Mouse (Mus musculus): ENCODE data around the gene Bcap31. TPM values are rescaled to one million over a fixed set of nuclear protein-coding genes. Genes with fewer than 3 reads are reported as not detected.

Bcap31 gene
- polyA plus RNA-seq, 1 experiment, result 255 TPM

DNA sequence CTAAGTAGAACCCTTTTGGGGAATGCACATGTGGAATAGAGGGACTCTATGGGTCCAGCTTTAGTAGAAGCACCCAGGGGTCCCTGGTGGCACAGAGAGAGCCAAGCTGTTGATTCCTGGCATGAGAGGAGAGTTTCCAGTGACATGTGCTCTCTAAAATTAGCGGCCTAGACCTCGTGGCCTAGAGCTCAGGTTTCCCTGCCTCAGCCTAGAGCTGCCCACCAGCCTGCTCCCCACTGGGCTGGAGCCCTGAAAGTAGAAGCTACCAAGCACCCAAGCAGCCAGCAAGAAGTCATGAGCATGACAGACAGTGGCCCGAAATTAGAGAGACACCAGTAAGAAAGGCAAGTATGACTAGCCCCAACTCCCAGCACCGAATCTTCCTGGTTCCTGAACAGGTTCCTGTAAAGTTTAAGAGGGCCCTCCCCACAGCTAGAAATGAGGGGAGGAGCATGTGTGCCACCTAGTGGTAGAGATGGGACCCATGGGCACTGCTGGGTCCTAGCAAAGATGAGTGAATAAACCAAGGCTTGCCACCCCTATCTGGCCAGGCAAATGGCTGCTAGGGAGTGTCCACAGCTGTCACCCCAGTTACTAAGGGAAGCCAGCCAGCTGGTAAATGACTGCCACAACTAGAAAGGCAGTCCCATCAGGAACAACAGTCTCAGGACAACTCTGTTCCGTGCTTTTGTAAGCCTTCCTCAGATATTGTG, 24.9 kb downstream of the Bcap31 start:
- Histone ChIP-seq H3K4me1 (ENCODE audit: control insufficient read depth, insufficient read depth, low read length) (no peaks in the 10 kb centered on the region), H3K27ac (ENCODE audit: insufficient read depth, low read depth, low read length) (no peak overlapping the region), H3K4me3 (ENCODE audit: insufficient read depth, low read depth, low read length) (no peak overlapping the region)
- 66% methylated on average over 5 of the region's 5 CpGs for WGBS
- TF ChIP-seq CTCF (IDR thresholded peaks at IDR 0.05; ENCODE audit: insufficient read depth, low read depth, low read length) (no peak), POLR2A (IDR thresholded peaks at IDR 0.05; ENCODE audit: insufficient read depth, low read depth, low read length) (no peak)

GRCm38 (mm10) chrX:73685629-73686028, 30.3 kb downstream of the Bcap31 start:
- TF ChIP-seq POLR2A (IDR thresholded peaks at IDR 0.05; ENCODE audit: insufficient read depth, low read depth, low read length) (no peak), CTCF (IDR thresholded peaks at IDR 0.05; ENCODE audit: insufficient read depth, low read depth, low read length) (no peak)
- no peak overlapping the region for H3K4me3 ChIP-seq (ENCODE audit: insufficient read depth, low read depth, low read length)
- 72% methylated on average over 3 of the region's 3 CpGs for WGBS
- no peaks in the 10 kb centered on the region for H3K4me1 ChIP-seq (ENCODE audit: control insufficient read depth, insufficient read depth, low read length)
- H3K27ac ChIP-seq (ENCODE audit: insufficient read depth, low read depth, low read length), result no peak overlapping the region

GRCm38 (mm10) chrX:73684978-73685377, 31.0 kb downstream of the Bcap31 start:
- Histone ChIP-seq H3K27ac (ENCODE audit: insufficient read depth, low read depth, low read length) (no peak overlapping the region), H3K4me1 (ENCODE audit: control insufficient read depth, insufficient read depth, low read length) (no peaks in the 10 kb centered on the region), H3K4me3 (ENCODE audit: insufficient read depth, low read depth, low read length) (no peak overlapping the region)
- TF ChIP-seq CTCF (IDR thresholded peaks at IDR 0.05; ENCODE audit: insufficient read depth, low read depth, low read length), result no peak
- no peak for TF ChIP-seq POLR2A (IDR thresholded peaks at IDR 0.05; ENCODE audit: insufficient read depth, low read depth, low read length)

GRCm38 (mm10) chrX:73684156-73684555, 31.8 kb downstream of the Bcap31 start:
- Histone ChIP-seq H3K4me3 (ENCODE audit: insufficient read depth, low read depth, low read length) (no peak overlapping the region), H3K27ac (ENCODE audit: insufficient read depth, low read depth, low read length) (no peak overlapping the region), H3K4me1 (ENCODE audit: control insufficient read depth, insufficient read depth, low read length) (peaks cover under 1% of the 10 kb centered on the region; the same call in 1 of the 2 replicates)
- no peak for TF ChIP-seq POLR2A (IDR thresholded peaks at IDR 0.05; ENCODE audit: insufficient read depth, low read depth, low read length)
- TF ChIP-seq CTCF (IDR thresholded peaks at IDR 0.05; ENCODE audit: insufficient read depth, low read depth, low read length), result no peak
- WGBS, result 84% methylated on average over 2 of the region's 2 CpGs

DNA sequence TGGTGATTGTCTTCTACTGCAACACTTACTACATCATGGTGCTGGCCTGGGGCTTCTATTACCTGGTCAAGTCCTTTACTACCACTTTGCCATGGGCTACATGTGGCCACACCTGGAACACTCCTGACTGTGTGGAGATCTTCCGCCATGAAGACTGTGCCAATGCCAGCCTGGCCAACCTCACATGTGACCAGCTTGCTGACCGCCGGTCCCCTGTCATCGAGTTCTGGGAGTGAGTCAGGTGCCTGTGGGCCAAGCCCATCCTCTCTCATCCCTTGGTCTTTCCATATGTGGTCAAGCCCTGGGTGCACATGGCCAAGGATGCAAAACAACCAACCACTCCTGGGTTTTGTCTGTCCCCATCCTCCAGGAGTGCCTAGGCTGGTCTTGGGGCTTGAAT, 39.3 kb downstream of the Bcap31 start:
- Histone ChIP-seq H3K4me3 (ENCODE audit: insufficient read depth, low read depth, low read length) (no peak overlapping the region), H3K27ac (ENCODE audit: insufficient read depth, low read depth, low read length) (no peak overlapping the region), H3K4me1 (ENCODE audit: control insufficient read depth, insufficient read depth, low read length) (peaks cover 20% of the 10 kb centered on the region)
- whole genome bisulfite sequencing, result 90% methylated on average over 4 of the region's 4 CpGs
- TF ChIP-seq POLR2A (IDR thresholded peaks at IDR 0.05; ENCODE audit: insufficient read depth, low read depth, low read length) (no peak), CTCF (IDR thresholded peaks at IDR 0.05; ENCODE audit: insufficient read depth, low read depth, low read length) (no peak)

- H3K4me1 ChIP-seq (ENCODE audit: control insufficient read depth, insufficient read depth, low read length), result peaks cover 20% of the 10 kb centered on the region
- peak overlapping the region; percentile 79 for H3K4me3 ChIP-seq (ENCODE audit: insufficient read depth, low read depth, low read length)
- peak overlapping the region; percentile 47; the same call in 1 of the 2 replicates for H3K27ac ChIP-seq (ENCODE audit: insufficient read depth, low read depth, low read length)
- 33% methylated on average over 2 of the region's 2 CpGs for WGBS
- TF ChIP-seq POLR2A (IDR thresholded peaks at IDR 0.05; ENCODE audit: insufficient read depth, low read depth, low read length) (no peak), CTCF (IDR thresholded peaks at IDR 0.05; ENCODE audit: insufficient read depth, low read depth, low read length) (no peak)
Measured at GRCm38 (mm10) chrX:73675231-73675630, 40.7 kb downstream of the Bcap31 start.

GRCm38 (mm10) chrX:73673968-73674661, 41.9 kb downstream of the Bcap31 start:
- TF ChIP-seq POLR2A (IDR thresholded peaks at IDR 0.05; ENCODE audit: insufficient read depth, low read depth, low read length) (no peak), CTCF (IDR thresholded peaks at IDR 0.05; ENCODE audit: insufficient read depth, low read depth, low read length) (no peak)
- H3K27ac ChIP-seq (ENCODE audit: insufficient read depth, low read depth, low read length), result peak overlapping the region; percentile 47
- H3K4me3 ChIP-seq (ENCODE audit: insufficient read depth, low read depth, low read length), result peak overlapping the region; percentile 79
- 18% methylated on average over 20 of the region's 20 CpGs for WGBS
- peaks cover 19% of the 10 kb centered on the region for H3K4me1 ChIP-seq (ENCODE audit: control insufficient read depth, insufficient read depth, low read length)

DNA sequence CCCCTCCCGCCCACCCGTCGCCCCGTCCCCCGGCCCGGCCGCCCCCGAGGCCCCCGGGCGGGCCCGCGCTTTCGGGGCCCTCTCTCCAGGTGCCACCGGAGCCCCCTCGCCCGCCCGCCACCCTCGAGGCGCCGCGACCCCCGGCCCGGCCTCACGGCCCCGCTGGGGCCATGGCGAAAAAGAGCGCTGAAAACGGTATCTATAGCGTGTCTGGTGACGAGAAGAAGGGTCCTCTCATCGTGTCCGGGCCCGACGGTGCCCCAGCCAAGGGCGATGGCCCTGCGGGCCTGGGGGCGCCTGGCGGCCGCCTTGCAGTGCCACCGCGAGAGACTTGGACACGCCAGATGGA, 42.4 kb downstream of the Bcap31 start:
- Histone ChIP-seq H3K4me3 (ENCODE audit: insufficient read depth, low read depth, low read length) (peak overlapping the region; percentile 79), H3K4me1 (ENCODE audit: control insufficient read depth, insufficient read depth, low read length) (peaks cover 15% of the 10 kb centered on the region), H3K27ac (ENCODE audit: insufficient read depth, low read depth, low read length) (peak overlapping the region; percentile 47; the same call in 1 of the 2 replicates)
- no peak for TF ChIP-seq POLR2A (IDR thresholded peaks at IDR 0.05; ENCODE audit: insufficient read depth, low read depth, low read length)
- no peak for TF ChIP-seq CTCF (IDR thresholded peaks at IDR 0.05; ENCODE audit: insufficient read depth, low read depth, low read length)
- WGBS, result 28% methylated on average over 42 of the region's 42 CpGs

DNA sequence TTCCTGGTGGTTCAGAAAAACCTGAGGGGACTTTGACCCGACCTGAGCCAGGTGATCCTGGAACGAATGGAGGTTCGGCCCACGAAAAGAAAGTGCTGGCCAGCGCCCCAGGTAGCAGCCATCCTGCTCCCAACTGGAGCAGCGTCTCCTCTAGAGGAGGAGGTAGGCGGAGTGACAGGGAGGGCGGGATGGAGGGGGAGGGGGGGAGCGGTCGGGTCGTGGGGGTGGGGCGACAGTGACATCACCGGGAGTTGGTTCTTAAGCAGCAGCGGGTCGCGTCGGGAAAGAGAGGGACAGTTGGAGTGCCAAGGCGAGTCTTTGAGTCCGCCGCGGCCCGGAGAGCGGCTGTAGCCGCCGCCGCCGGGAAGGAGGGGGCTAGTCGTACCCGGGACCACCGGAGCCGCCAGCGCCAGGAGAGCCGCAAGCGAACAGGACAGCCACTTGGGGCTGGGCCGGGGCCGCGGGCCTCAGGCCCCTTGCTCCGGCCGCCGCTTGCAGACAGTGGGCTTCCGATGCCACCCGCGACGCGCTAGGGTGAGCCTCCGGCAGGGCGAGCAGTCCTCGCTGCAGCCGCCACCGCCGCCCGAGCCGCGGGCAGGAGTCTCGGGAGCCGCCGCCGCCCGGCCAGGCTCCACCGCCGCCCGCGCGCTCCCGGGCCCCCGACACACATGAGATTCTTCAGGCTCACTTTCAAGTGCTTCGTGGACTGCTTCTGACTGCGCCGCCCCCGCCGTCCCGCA, 42.9 kb downstream of the Bcap31 start, which contains the start of gene Slc6a8:
Slc6a8 (plus strand) TSS at position 272 of the 740 bp plus-strand sequence.
- 22% methylated on average over 53 of the region's 72 CpGs for WGBS
- H3K4me1 ChIP-seq (ENCODE audit: control insufficient read depth, insufficient read depth, low read length), result peaks cover 15% of the 10 kb centered on the region
- H3K4me3 ChIP-seq (ENCODE audit: insufficient read depth, low read depth, low read length), result peak within 1 kb of the TSS; percentile 79
- peak within 1 kb of the TSS; percentile 51 for H3K27ac ChIP-seq (ENCODE audit: insufficient read depth, low read depth, low read length)
- TF ChIP-seq POLR2A (IDR thresholded peaks at IDR 0.05; ENCODE audit: insufficient read depth, low read depth, low read length) (peak; percentile 53; the same call in 1 of the 2 replicates), CTCF (IDR thresholded peaks at IDR 0.05; ENCODE audit: insufficient read depth, low read depth, low read length) (no peak)
